Mouse (Mus musculus) thymus, adult 2 months (tissue): ENCODE data around the gene Jmjd8. TPM values are rescaled to one million over a fixed set of nuclear protein-coding genes. Genes with fewer than 3 reads are reported as not detected.

Experiments used
- DNase-seq: peaks from one replicate; pipeline ENCODE4 v3.0.0; 2021
- H3K27ac ChIP-seq: fragments of 200-500 bp; 2 replicates; pipeline ENCODE4 v1.5.1; 2012; ENCODE audit warnings: low read length, control low read depth; ENCODE audit not compliant: control insufficient read depth, insufficient read depth
- H3K27me3 ChIP-seq: fragments of 200-500 bp; 2 replicates; pipeline ENCODE4 v1.6.1; 2012; ENCODE audit warnings: mild to moderate bottlenecking, low read length, moderate library complexity, mixed read lengths; ENCODE audit not compliant: control insufficient read depth, insufficient read depth
- H3K36me3 ChIP-seq: fragments of 200-500 bp; 2 replicates; pipeline ENCODE4 v1.6.1; 2012; ENCODE audit warnings: mild to moderate bottlenecking, low read length, moderate library complexity; ENCODE audit not compliant: control insufficient read depth, insufficient read depth
- H3K4me1 ChIP-seq: fragments of 200-500 bp; replicated peaks from 2 replicates; pipeline ENCODE4 v1.6.1; 2012; ENCODE audit warnings: low read length; ENCODE audit not compliant: control insufficient read depth, insufficient read depth
- H3K4me3 ChIP-seq: fragments of 200-500 bp; 2 replicates; pipeline ENCODE4 v1.5.1; 2012; ENCODE audit warnings: mild to moderate bottlenecking, low read length, control low read depth, moderate library complexity; ENCODE audit not compliant: control insufficient read depth, insufficient read depth
- CTCF ChIP-seq: fragments of 200-500 bp; IDR thresholded peaks from 2 replicates; pipeline ENCODE4 v1.5.1; 2012; ENCODE audit warnings: mild to moderate bottlenecking, control low read depth, low read length, moderate library complexity, borderline replicate concordance; ENCODE audit not compliant: control insufficient read depth, poor library complexity, insufficient read depth; ENCODE audit errors: extremely low read depth
- POLR2A ChIP-seq: fragments of 200-500 bp; IDR thresholded peaks from 2 replicates; pipeline ENCODE4 v1.6.1; 2012; ENCODE audit warnings: mild to moderate bottlenecking, low read length, control low read depth, moderate library complexity; ENCODE audit not compliant: control insufficient read depth, poor library complexity, insufficient read depth; ENCODE audit errors: extremely low read depth
- WGBS: fragments of 180-500 bp; shearing (Covaris S2); methylation state at CpG from one replicate; pipeline ENCODE4 v1.1.7; 2018; 5-methylcytosine and 5-hydroxymethylcytosine counted together
- polyA plus RNA-seq: library from polyadenylated mRNA; depleted of rRNA; stranded (reverse); fragments of >200 nt; gene quantifications from 2 replicates; pipeline ENCODE4 v1.2.3, GENCODE M21; 2012

Gene Jmjd8
- polyA plus RNA-seq, 1 experiment: 83.2 TPM

GRCm38 (mm10) chr17:25841117-25841880 lies 12.6 kb downstream of the Jmjd8 start, which contains the start of gene Gm20683:
Gm20683 (minus strand) TSS chr17:25841763.
- no peak for DNase-seq
- Histone ChIP-seq H3K27ac (no peak within 1 kb of the TSS), H3K4me1 (peaks cover 31% of the 10 kb centered on the region), H3K4me3 (no peak within 1 kb of the TSS), H3K27me3 (no peaks in the 10 kb centered on the region), H3K36me3 (peaks cover 36% of the 10 kb centered on the region)
- WGBS: 97% methylated on average over 22 of the region's 22 CpGs
- TF ChIP-seq POLR2A (no peak), CTCF (no peak)

- H3K27me3 ChIP-seq: no peaks in the 10 kb centered on the region
- H3K4me1 ChIP-seq: peaks cover 19% of the 10 kb centered on the region
- no peak overlapping the region for H3K27ac ChIP-seq
- no peak for DNase-seq
- no peak overlapping the region for H3K4me3 ChIP-seq
- 95% methylated on average over 3 of the region's 3 CpGs for WGBS
- TF ChIP-seq POLR2A (no peak), CTCF (no peak)
- peaks cover 36% of the 10 kb centered on the region for H3K36me3 ChIP-seq
Measured at GRCm38 (mm10) chr17:25842509-25842908, 13.8 kb downstream of the Jmjd8 start.

- no peak for DNase-seq
- WGBS: 90% methylated on average over 4 of the region's 4 CpGs
- H3K27ac ChIP-seq: no peak overlapping the region
- no peaks in the 10 kb centered on the region for H3K27me3 ChIP-seq
- H3K4me1 ChIP-seq: peaks cover 17% of the 10 kb centered on the region
- peaks cover 35% of the 10 kb centered on the region for H3K36me3 ChIP-seq
- TF ChIP-seq CTCF: no peak
- no peak for TF ChIP-seq POLR2A
- no peak overlapping the region; the same call in 1 of the 2 replicates for H3K4me3 ChIP-seq
Measured at GRCm38 (mm10) chr17:25843122-25843521, 14.5 kb downstream of the Jmjd8 start.

GRCm38 (mm10) chr17:25843636-25844395 lies 15.1 kb downstream of the Jmjd8 start:
- TF ChIP-seq CTCF (no peak), POLR2A (no peak)
- peak overlapping the region; percentile 87 for H3K4me3 ChIP-seq
- H3K4me1 ChIP-seq: peaks cover 17% of the 10 kb centered on the region
- DNase-seq: no peak
- peaks cover 31% of the 10 kb centered on the region for H3K36me3 ChIP-seq
- H3K27ac ChIP-seq: 0 out of 2 replicates have a peak overlapping the region, but pooled peaks have one; percentile 18
- no peaks in the 10 kb centered on the region for H3K27me3 ChIP-seq
- 3% methylated on average over 37 of the region's 38 CpGs for WGBS

- Histone ChIP-seq H3K27me3 (no peaks in the 10 kb centered on the region), H3K27ac (peak within 1 kb of the TSS; percentile 71), H3K36me3 (peaks cover 24% of the 10 kb centered on the region), H3K4me1 (peaks cover 17% of the 10 kb centered on the region), H3K4me3 (peak within 1 kb of the TSS; percentile 87)
- WGBS: under 1% methylated on average over 21 of the region's 21 CpGs
- peak; percentile 97 for DNase-seq
- TF ChIP-seq CTCF (peak; percentile 65; the same call in 1 of the 2 replicates), POLR2A (peak; percentile 78)
Measured at GRCm38 (mm10) chr17:25844396-25844901, 15.8 kb downstream of the Jmjd8 start, which contains the start of gene Rhot2. Rhot2 (minus strand) TSS chr17:25844851.

GRCm38 (mm10) chr17:25860229-25860628 lies 31.6 kb downstream of the Jmjd8 start:
- no peak for DNase-seq
- no peak for TF ChIP-seq CTCF
- TF ChIP-seq POLR2A: no peak
- H3K27me3 ChIP-seq: no peaks in the 10 kb centered on the region
- peaks cover 15% of the 10 kb centered on the region for H3K4me1 ChIP-seq
- H3K4me3 ChIP-seq: no peak overlapping the region
- H3K36me3 ChIP-seq: no peaks in the 10 kb centered on the region
- no peak overlapping the region for H3K27ac ChIP-seq
- WGBS: 97% methylated on average over 6 of the region's 6 CpGs
